Mouse (Mus musculus) cerebellum, adult 18-20 months (tissue): ENCODE data around the gene Zfp580.

Experiments
- DNase-seq, 2 experiments: peaks; one replicate each; pipeline ENCODE4 v3.0.0; 2021

Zfp580 gene

GRCm38 (mm10) chr7:5036136-5036535 lies 15.2 kb upstream of the Zfp580 start:
- no peak for DNase-seq

DNA sequence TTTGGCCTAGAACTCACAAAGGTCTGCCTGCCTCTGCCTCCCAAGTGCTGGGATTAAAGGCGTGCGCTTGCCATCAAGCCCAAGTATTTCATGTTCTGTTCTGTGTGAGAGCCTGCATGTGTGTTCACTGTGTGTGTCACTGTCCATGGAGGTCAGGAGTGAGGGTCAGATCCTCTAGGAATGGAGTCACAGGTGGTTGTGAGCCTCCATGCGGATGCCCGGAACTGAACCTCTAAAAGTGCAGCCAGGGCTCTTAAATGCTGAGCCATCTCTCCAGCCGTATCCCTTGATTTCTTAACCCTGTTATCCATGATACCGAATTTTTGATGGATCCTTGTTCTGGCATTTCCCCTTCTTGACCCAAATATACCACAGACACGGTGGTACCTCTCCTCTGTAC lies 14.3 kb upstream of the Zfp580 start:
- no peak for DNase-seq

- no peak for DNase-seq
Measured at GRCm38 (mm10) chr7:5037467-5037866, 13.9 kb upstream of the Zfp580 start.

- peak; percentile 94 to 95 for DNase-seq
Measured at GRCm38 (mm10) chr7:5038109-5038732, 13.1 kb upstream of the Zfp580 start, which contains the start of gene Zfp784. Gene Zfp784, minus strand, starts transcription at chr7:5038446.

DNA sequence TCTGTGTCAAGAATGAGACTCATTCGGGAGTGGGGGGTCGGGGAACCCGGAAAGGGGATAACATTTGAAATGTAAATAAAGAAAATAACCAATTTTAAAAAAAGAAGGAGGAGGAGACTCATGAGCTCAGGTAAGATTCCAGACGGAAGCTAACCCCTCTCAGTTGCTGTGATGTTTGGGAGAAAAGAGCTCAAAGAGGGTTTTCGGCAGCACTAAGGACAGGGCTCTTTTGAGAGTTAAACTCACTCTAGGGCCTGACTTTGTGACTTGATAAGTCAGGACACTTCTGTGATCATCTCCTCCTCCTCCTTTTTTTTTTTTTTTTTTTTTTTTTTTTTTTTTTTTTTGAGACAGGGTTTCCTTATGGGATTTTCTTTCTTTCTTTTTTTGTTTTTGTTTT lies 12.4 kb upstream of the Zfp580 start:
- DNase-seq, result no peak

GRCm38 (mm10) chr7:5044981-5045380 lies 6.4 kb upstream of the Zfp580 start:
- no peak for DNase-seq

DNA sequence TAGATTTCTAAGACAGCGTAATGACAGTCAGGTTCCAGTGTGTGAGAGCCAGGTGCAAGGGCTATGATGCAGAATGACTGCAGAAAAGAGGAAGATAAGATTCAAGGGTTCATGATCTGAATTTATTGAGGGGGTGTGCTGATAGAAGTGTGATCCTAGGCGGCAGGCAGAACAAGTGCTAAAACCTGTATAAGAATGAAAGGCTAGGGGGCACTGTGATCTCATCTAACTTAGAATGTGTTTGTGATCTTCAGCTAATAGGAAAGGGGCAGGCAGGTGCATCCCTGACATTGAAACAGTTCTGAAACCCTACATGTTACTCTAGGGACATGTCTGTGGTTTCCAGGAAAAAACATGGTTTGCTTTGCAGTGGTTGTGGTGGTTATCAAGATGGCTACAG lies 5.2 kb upstream of the Zfp580 start:
- no peak for DNase-seq

DNA sequence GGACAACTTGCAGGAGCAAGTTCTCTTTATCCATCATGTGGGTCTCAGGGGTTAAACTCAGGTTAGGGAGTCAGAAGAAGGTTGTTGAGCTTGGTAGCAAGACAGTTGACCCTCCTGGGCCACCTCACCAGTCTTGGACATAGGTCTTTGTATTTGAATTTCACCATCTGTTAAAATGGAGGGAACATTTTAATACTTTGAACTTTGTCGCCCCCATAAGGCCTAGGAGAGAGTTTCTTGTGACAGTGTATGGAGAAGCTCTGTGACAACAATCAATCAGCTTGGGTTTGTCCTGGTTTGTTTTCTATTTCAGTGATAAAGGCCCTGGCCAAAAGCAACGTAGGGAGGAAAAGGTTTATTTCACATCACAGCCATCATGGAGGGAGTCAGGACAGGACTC lies 4.0 kb upstream of the Zfp580 start:
- DNase-seq, result peak in 1 of 2 experiments; percentile 50

- DNase-seq, result peak in 1 of 2 experiments; percentile 35
Measured at GRCm38 (mm10) chr7:5052438-5052837, 1.1 kb downstream of the Zfp580 start.

DNA sequence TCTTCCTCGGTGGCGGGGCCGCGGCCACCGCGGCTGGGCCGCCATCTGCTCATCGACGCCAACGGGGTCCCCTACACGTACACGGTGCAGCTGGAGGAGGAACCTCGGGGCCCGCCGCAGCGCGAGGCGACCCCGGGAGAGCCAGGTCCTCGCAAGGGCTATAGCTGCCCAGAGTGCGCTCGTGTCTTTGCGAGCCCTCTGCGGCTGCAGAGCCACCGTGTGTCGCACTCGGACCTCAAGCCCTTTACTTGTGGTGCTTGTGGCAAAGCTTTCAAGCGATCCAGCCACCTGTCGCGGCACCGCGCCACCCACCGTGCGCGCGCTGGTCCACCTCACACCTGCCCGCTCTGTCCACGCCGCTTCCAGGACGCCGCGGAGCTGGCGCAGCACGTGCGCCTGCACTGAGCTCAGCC lies 1.6 kb downstream of the Zfp580 start:
- DNase-seq, result peak in 1 of 2 experiments; percentile 56

DNA sequence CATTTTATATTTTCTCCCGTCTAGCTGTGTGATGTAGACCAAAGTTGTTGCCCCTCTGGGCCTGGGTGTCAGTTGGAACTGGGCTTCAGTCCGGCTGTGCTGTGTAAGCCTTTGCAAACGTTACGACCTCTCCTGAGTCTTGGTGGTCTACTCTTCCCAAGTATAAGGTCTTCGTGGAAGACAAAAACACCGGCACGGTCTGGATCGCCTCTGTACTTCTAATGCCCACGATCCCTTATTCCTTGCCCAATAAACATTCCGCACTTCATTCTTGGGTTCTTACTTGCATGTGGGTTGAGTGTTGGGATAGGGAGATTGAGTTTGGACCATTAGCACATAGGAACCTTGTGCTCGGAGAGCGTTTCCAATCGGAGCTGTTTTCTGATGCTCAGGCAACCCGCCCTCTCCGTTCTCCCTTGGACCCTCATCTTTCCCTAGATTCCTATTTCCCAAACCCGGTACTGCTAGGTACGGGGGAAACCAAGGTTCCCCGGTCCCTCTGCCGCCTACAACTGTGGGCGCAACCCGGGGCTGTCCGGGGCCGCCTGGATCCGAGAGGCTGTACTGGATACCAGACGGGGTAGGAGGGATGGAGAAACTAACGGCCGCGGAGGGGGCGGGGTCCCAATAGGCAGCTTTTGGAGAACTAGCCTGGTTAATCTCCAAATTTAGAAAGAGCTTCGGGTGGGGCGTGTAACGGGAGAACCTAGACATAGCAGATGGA lies 2.3 kb downstream of the Zfp580 start:
- peak in 1 of 2 experiments; percentile 57 for DNase-seq

GRCm38 (mm10) chr7:5056651-5057263 lies 5.4 kb downstream of the Zfp580 start:
- DNase-seq, result peak; percentile 59 to 73

- peak in 1 of 2 experiments; percentile 30 for DNase-seq
Measured at GRCm38 (mm10) chr7:5057381-5057780, 6.0 kb downstream of the Zfp580 start.

DNA sequence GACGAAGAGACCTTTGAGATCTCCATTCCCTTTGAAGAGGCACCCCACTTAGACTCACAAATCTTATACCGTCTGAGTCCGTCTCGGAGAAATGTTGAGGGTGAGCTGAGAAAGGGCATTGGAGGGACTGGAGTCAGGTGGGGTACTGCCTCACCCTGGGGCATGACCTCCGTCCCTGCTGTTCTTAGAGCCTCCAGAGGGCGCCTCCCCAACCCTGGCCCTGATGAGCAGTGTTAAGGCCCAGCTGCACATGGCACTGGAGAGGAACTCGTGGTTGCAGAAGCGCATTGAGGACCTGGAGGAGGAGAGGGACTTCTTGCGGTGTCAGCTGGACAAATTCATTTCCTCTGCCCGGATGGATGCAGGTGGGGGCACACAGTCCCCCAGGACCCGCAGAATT lies 6.5 kb downstream of the Zfp580 start:
- peak in 1 of 2 experiments; percentile 36 for DNase-seq

DNA sequence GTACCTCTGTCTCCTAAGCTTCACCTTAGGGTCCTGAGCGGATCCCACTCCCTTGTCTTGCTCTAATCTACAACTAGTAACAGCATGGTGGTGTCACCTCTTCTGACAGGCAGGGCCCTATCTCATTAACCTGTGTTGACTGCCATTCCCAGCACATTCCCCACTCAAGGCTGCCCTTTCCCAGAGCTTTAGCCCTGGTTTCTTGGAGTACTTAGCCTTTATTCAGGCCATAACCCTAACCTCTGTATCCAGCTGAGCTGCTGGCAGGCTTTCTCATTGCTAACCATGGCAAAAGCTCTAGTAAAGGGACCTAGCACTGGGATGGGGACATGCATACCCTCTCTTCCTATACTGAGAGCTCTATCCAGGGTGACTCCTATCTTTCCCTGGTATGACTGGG lies 7.3 kb downstream of the Zfp580 start:
- DNase-seq, result no peak

GRCm38 (mm10) chr7:5059421-5059820 lies 8.1 kb downstream of the Zfp580 start:
- peak in 1 of 2 experiments; percentile 37 for DNase-seq

DNA sequence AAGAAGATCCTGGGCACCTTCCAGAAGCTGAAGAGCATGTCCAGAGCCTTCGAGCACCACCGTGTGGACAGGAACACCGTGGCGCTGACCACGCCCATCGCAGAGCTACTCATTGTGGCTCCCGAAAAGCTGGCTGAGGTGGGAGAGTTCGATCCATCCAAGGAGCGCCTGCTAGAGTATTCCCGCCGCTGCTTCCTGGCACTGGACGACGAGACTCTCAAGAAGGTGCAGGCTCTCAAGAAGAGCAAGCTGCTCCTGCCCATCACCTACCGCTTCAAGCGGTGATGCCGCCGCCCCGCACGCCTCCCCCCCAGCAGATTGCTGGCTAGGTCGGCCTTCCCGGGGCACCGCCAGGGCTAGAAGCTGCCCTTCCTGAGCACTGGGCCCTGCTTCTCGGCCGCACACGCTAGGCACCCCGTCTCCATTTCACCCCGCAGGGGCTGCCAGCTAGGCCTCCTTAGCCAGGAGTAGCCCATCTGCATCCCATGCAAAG lies 8.9 kb downstream of the Zfp580 start:
- DNase-seq, result peak; percentile 89 to 93

DNA sequence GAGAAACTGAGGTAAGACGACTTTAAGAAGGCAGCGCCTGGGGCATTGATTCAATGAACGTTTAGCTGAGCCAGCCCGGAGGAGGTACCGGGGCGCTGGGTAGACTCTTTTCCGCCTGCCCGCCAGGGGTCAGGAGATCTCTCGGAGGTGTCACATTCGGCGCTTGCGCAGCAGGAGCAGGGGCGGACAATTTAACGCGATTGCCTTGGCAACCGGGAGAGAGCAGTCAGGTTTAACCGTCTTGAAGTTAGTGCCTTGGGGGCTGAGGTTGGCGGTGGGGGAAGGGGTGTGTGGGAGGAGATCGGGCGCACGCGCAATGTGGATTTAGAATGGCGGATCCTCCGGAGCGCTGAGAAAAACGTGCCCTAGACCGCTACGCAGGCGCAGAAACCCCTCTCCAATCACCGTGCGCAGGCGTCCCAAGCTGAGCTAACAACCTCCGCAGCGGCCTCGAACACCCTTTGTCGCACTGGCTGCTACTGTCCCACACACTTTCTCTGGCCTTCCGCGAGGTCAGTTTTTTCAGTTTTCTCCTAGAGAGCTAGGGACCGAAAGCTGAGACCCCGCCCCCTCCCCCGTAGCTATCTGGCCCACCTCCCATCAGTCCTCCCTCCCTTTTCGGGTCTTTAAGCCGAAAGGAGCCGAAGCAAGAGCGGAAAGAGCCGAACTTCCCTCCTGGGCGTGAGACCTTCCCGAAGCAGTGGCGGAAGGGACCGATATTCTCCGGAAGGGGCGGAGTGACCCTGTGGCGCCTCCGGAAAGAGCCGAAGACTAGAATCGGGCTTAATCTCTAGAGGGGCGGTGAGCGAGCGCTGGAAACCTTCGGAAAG lies 9.8 kb downstream of the Zfp580 start:
- peak; percentile 99 for DNase-seq

- peak; percentile 93 to 94 for DNase-seq
Measured at GRCm38 (mm10) chr7:5061774-5062359, 10.5 kb downstream of the Zfp580 start, which contains the start of gene U2af2. Gene U2af2, plus strand, starts transcription at chr7:5062143.

DNA sequence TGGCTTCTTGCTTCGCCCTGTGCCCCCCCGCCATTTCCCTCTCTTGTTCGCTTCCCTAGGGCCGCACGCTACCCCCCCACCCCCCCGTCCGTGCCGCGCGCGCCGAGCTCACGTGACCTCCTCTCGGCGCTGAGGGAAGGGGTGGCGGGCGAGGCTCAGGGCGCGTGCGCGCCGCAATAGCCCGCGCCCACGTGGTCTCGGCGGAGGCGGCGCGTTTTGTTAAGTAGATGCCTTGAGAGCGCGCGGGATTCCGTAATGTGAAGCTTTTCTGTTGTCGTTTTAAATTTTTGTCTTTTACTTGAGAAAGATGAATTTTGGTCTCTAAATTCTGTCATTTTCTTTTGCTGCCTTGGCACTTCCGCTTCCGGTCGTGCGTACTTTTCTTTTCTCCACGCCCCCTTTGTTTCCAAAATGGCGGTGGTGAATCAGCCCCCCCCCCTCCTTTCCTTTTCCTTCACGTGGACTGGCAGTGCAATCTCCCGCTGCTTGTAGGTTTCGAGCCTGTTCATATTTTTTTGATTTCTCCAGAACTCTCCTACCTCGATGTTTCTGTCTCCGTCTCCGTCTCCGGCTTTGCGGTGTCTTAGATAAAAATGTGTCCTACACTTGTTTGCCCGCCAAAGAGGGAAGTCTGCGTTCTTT lies 11.1 kb downstream of the Zfp580 start:
- DNase-seq, result no peak

- DNase-seq, result no peak
Measured at GRCm38 (mm10) chr7:5064886-5065285, 13.5 kb downstream of the Zfp580 start.

DNA sequence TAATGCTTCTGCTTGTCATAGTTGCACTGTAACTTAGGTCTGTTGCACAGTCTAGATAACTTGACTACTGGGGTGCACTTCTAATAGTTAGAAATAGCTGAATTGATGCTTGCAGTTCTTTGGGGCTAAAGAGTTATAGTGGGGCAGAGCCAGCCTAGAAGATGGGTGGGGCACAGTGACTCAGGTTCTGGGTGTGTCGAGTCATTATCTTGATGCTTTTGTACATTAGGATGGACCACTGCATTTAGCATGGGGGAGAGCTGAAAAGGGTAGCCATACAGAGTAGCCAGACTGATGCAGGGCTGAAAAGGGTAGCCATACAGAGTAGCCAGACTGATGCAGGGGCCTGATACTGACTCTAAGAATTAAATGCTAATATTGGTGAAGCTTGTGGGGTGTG lies 22.2 kb downstream of the Zfp580 start:
- no peak for DNase-seq
